Mouse (Mus musculus): Measurements from ENCODE around the gene Dysf.

DNA sequence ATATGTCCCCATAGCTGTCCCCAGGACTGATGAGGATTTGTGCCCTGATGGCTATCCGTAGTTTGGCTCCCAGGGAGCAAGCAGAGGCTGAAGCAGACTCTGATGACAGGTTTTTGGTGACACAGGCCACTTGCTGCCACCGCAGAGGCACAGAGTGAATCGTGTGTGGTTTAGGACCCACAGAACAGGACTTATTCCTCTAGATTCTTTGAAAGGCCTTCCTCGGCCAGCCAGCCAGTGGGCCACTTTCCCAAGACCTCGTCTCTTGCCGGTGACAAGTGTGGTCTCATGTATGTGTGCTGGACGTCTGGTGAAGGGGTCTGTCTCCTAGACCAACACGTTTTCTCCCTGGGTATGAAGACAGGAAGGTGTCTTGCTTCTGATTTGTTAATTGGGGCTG, 48.8 kb downstream of the Dysf start:
- TF ChIP-seq CTCF (IDR thresholded peaks at IDR 0.05) (no peak), POLR2A (IDR thresholded peaks at IDR 0.05; ENCODE audit: insufficient read depth, low read depth, low read length) (no peak), EP300 (IDR thresholded peaks at IDR 0.05; ENCODE audit: insufficient read depth, low read depth, low read length) (no peak)

All from heart, adult 2 months (tissue).